Mouse (Mus musculus) skeletal muscle tissue, adult 2 months (tissue): ENCODE measurements around the gene Slc12a3.
"Not testable (repeated sequence)": the region's sequence is repeated elsewhere in the genome, so short reads cannot be mapped to it uniquely, and the experiment has no call there.

ENCODE experiments used
- DNase-seq: peaks from one replicate; pipeline ENCODE4 v3.0.0-alpha.2; 2012; ENCODE audit warnings: low read depth, low spot score

Gene Slc12a3

DNA sequence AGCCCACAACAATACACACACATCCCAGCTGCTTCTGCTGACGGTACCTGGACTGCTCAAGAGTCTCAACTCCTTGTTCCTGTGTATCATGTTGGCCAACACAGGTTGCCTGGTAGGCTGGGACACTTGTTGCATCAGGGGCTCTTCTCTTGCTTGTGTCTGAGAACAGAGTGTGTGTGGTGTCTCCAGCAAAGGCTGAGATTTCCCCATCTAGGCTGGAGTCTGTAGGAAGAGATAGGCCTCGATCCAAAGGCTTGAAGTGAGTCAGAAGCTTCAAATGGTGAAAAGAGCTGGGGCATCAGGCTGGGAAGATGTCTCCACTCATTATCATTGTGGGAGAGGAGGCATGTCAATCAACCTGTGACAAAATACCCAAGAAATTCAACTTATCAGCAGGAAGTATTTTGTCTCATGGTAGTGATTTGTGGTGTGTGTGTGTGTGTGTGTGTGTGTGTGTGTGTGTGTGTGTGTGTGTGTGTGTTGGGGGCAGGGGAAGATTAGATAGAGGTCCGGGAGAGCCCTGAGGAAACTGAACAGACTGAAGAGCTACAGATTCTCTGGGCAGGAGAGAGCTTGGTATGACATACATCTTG is 70.5 kb downstream of the Slc12a3 start:
- DNase-seq: no peak

- not testable (repeated sequence) for DNase-seq
These were observed 71.0 kb downstream of the Slc12a3 start for GRCm38 (mm10) chr8:94399957-94400356.

GRCm38 (mm10) chr8:94408443-94409080 is 79.6 kb downstream of the Slc12a3 start:
- DNase-seq: no peak

DNA sequence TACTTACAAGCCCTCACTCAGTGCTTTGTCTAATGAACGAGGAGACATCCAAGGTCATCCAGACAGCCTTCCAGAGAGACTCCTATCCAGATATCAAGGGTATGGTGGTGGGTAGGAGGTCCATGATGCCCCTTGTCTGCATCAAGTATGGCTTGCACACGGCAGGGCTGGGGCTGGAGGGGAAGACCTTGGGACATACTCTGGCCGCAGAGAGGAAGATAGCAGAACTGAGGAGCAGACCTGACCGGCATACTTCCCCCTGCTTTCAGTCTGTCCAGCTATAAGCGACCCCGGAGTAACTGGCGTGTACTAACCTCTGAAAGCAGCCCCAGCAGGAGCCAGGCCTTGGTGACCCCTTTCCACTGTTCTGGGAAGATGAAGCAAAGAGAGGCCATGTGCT is 80.5 kb downstream of the Slc12a3 start:
- no peak for DNase-seq

DNA sequence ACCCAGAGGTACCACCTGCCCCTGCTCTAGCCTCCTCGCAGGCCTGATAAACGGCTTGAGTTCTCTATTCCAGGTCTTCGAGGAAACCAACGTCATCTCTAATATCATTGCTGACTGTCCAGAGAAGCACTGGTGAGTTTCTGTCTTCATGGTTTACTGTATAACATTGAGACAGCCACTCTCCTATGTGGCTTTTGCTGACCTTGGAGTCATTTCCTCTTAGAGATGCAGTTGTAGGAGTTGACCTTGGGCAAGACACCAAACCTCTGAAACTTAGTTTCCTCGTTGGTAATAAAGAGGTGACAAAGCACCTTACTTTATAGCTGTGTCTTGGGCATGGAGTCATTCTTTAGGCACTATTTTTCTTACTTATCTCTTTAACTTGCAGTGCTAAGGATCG is 83.5 kb downstream of the Slc12a3 start:
- no peak for DNase-seq

DNA sequence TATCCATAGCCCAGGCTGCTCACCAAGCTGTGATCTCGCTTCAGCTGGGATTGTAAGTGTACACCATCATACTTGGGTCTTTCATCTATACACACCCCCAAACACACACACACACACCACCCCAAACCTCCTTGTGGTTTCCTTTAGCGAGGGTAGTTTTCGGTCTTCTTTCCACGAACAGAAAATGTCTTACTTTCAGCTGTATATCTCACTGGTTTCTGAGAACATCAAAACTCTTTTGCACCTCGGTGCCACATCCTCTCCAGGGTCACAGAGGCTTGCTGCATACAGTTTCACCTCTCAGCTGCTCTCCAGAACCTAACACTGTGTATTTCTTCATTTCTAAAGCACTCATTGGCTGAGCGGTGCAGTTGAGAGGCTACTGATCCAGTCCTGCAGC is 84.5 kb downstream of the Slc12a3 start:
- DNase-seq: no peak

DNA sequence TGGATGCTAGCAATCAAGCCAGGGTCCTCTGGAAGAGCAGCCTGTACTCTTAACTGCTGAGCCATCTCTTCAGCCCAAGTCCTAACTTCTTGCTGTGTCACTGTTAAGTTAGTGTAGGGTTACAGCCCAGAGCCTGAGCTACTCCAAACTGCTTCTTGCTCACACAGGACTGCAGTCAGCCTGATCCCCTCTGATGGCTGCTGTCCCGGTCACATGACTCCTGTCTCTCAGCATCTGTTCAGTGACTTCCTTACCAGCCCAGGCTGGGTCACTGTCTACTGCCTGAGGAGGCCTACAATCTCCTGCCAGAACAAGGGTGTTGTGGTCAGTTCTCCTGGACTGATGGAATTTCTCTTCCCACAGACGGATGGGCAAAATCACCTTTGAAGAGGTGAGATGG is 86.2 kb downstream of the Slc12a3 start:
- DNase-seq: peak; percentile 36
